Mouse (Mus musculus): ENCODE data around the gene Prkce. TPM values are rescaled to one million over a fixed set of nuclear protein-coding genes. Genes with fewer than 3 reads are reported as not detected.

Prkce gene
- polyA plus RNA-seq, 1 experiment from 2014 or later: 6.6 TPM

DNA sequence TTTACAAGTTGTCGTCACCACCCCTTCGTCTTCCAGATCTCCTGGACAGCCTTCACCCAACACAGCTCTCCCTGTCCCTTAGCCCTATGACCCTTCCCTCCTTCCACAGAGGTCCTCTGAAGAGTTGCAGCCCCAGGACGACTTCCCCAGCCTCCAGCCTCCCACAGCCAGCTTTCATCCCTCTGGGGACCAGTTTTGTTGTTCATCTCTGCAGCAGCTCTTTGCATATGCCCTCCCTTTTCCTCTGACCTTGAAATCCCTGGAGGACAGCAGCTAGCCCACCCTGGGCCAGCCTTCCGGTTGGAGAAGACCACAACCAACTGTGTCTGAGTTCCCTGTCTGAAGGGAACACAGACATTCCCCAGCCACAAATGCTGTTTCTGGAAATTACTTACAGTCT, 483.5 kb downstream of the Prkce start:
- in situ Hi-C loops (cut with MboI; ENCODE audit: low pct_unique_long_range_greater_than_20kb): no loop called here
- ATAC-seq (no peak), DNase-seq (ENCODE audit: low read depth, low spot score) (no peak)
- no peak for TF ChIP-seq CTCF (IDR thresholded peaks at IDR 0.05)
- POLR2A ChIA-PET: no interaction called here
- CTCF ChIA-PET: no interaction called here
- no peaks in the 10 kb centered on the region for H3K27me3 ChIP-seq

DNA sequence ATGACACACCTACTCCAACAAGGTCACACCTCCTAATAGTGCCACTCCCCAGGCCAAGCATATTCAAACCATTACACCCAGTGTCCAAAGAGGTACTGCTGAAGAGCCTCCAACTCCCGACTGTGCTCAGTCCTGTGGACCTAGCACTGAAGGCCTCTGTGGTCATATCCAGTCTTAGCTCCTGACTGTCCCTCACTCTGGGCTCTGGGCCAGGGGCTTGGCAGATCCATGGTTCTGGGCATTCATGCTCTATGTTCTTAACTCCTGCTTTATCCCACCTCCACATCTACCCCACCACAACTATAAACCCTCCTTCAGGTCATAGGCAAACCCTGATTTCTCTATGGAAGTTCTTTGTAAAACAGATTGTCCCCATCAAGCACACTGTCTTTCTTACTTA, 485.2 kb downstream of the Prkce start:
- ChIA-PET CTCF (no interaction called here), POLR2A (no interaction called here)
- in situ Hi-C loops (cut with MboI; ENCODE audit: low pct_unique_long_range_greater_than_20kb): no loop called here
- ATAC-seq: no peak
- no peak for DNase-seq (ENCODE audit: low read depth, low spot score)
- no peaks in the 10 kb centered on the region for H3K27me3 ChIP-seq
- no peak for TF ChIP-seq CTCF (IDR thresholded peaks at IDR 0.05)

DNA sequence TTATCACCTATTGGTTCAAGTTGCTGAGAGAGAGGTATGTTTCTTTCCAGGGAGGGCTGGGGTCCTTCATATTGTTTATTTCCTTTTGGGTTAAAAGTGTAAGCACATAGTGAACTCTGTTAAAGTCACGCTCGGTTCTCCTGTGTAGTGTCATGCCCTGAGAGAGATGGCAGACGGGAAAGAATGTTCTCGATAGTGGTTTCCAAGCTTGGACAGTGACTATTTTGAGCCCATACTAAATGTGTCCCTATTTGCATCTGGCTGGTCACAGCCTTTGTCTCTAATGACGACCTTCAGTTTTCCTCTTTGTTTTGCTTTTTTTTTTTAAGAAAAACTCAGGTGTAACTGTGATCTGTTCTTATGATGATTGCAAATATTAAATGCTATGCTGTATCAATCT, 488.8 kb downstream of the Prkce start:
- no peak for ATAC-seq
- POLR2A ChIA-PET: no interaction called here
- in situ Hi-C loops (cut with MboI; ENCODE audit: low pct_unique_long_range_greater_than_20kb): no loop called here
- CTCF ChIA-PET: no interaction called here
- no peaks in the 10 kb centered on the region for H3K27me3 ChIP-seq
- TF ChIP-seq CTCF (IDR thresholded peaks at IDR 0.05): no peak
- DNase-seq (ENCODE audit: low read depth, low spot score): no peak

DNA sequence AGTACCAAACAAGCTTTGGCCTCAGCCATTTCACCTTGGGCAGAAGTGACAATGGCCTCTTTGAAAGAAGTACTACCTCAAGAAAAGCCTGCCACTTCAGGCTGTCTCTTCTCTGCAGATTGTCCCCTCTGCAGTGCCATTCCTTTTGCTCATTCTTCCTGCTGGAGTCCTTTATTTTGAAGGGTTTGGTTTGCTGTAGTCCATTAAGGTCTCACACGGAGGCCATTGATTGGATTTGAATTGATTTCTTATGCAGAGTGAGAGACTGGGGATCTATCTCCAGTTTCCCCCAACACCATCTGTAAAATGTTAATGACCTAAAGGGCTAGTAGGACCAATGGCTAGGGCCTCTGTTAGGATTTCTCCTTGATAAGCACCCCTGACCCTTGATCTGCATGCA, 494.7 kb downstream of the Prkce start:
- ATAC-seq: no peak
- POLR2A ChIA-PET: no interaction called here

DNA sequence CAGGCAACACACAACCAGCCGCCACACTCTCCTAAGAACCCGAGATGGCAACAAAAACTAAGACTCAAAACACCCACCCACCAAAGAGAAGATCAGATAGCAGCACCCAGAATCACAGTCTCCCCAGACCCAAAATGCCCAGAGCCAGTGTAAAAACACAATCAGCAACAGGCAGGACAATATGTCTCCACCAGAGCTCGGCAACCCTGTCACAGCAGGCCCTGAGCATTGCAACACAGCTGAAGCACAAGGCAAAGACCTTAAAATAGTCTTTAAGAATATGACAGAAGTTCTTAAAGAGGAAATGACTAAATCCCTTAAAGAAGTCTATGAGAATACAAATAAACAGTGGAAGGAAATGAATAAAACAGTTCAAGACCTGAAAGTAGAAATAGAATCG, 495.9 kb downstream of the Prkce start:
- in situ Hi-C loops (cut with MboI; ENCODE audit: low pct_unique_long_range_greater_than_20kb): no loop called here
- CTCF ChIA-PET: no interaction called here
- POLR2A ChIA-PET: no interaction called here
- ATAC-seq: no peak
- TF ChIP-seq CTCF (IDR thresholded peaks at IDR 0.05): no peak
- peaks cover 9% of the 10 kb centered on the region for H3K27me3 ChIP-seq
- no peak for DNase-seq (ENCODE audit: low read depth, low spot score)

More for the DNA sequence above, 494.7 kb downstream of the Prkce start:
- in situ Hi-C loops (cut with MboI; ENCODE audit: low pct_unique_long_range_greater_than_20kb): no loop called here
- CTCF ChIA-PET: no interaction called here
- H3K27me3 ChIP-seq: peaks cover 8% of the 10 kb centered on the region
- DNase-seq (ENCODE audit: low read depth, low spot score): no peak
- no peak for TF ChIP-seq CTCF (IDR thresholded peaks at IDR 0.05)

- H3K27me3 ChIP-seq: peaks cover 9% of the 10 kb centered on the region
- TF ChIP-seq CTCF (IDR thresholded peaks at IDR 0.05): no peak
- in situ Hi-C loops (cut with MboI; ENCODE audit: low pct_unique_long_range_greater_than_20kb): no loop called here
- ChIA-PET POLR2A (no interaction called here), CTCF (interaction anchor here (1.4 kb wide), 1 partner anchor 238 kb away, joined by 3 read pairs; no protein-coding TSS in a partner anchor)
- DNase-seq (ENCODE audit: low read depth, low spot score) (no peak), ATAC-seq (no peak)
Observed at GRCm38 (mm10) chr17:86667836-86668600, 500.4 kb downstream of the Prkce start.

GRCm38 (mm10) chr17:86669641-86670373, 502.2 kb downstream of the Prkce start:
- in situ Hi-C loops (cut with MboI; ENCODE audit: low pct_unique_long_range_greater_than_20kb): no loop called here
- DNase-seq (ENCODE audit: low read depth, low spot score) (no peak), ATAC-seq (no peak)
- ChIA-PET POLR2A (no interaction called here), CTCF (no interaction called here)
- H3K27me3 ChIP-seq: peaks cover 9% of the 10 kb centered on the region
- no peak for TF ChIP-seq CTCF (IDR thresholded peaks at IDR 0.05)

GRCm38 (mm10) chr17:86670731-86671130, 503.1 kb downstream of the Prkce start:
- DNase-seq (ENCODE audit: low read depth, low spot score) (no peak), ATAC-seq (no peak)
- ChIA-PET CTCF (no interaction called here), POLR2A (no interaction called here)
- no peak for TF ChIP-seq CTCF (IDR thresholded peaks at IDR 0.05)
- H3K27me3 ChIP-seq: peaks cover 9% of the 10 kb centered on the region
- in situ Hi-C loops (cut with MboI; ENCODE audit: low pct_unique_long_range_greater_than_20kb): no loop called here

DNA sequence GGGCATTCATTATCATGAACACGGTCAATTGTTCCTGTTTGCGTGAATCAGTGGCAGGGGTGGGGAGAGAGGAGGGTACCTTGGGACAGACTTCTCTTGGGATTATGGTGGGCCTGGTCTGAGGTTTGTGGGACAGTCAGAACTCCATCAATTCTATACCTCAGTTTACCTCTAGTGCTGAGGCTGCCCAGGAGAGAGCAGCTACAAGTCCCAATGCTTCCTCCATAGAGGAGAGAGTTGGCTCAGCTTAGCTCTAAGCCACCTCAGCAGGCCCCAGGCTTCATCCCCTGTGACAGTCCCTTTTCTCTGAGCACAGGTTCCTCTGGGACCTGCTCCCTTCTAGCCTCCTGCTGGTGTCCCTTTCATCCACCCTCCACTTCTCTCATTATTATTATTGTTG, 507.4 kb downstream of the Prkce start:
- ATAC-seq: no peak
- no peak for TF ChIP-seq CTCF (IDR thresholded peaks at IDR 0.05)
- no peak for DNase-seq (ENCODE audit: low read depth, low spot score)
- ChIA-PET CTCF (no interaction called here), POLR2A (no interaction called here)
- H3K27me3 ChIP-seq: no peaks in the 10 kb centered on the region
- in situ Hi-C loops (cut with MboI; ENCODE audit: low pct_unique_long_range_greater_than_20kb): no loop called here

DNA sequence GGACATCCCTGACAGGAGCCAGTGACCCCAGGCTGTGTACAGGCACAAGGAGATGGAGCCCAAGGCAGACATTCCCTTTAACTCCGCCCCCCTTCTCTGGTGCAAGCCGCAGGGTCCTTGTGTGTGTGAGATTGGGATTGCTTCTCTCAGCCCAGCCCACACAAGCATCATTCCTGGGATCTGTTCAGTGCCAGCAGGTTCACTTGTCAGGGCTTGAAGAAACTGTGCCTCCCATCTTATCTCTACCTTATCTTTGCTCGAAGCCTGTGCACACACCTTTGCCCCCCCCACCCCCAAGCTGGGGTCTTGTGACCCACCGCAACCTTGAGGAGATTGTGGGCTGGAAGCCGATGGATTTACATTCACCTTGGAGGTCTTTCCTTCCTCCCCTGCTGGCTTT, 508.8 kb downstream of the Prkce start:
- ATAC-seq (no peak), DNase-seq (ENCODE audit: low read depth, low spot score) (no peak)
- POLR2A ChIA-PET: no interaction called here
- TF ChIP-seq CTCF (IDR thresholded peaks at IDR 0.05): no peak
- in situ Hi-C loops (cut with MboI; ENCODE audit: low pct_unique_long_range_greater_than_20kb): no loop called here
- CTCF ChIA-PET: interaction anchor here (1.3 kb wide), 1 partner anchor 16 kb away, joined by 3 read pairs; no protein-coding TSS in a partner anchor
- H3K27me3 ChIP-seq: no peaks in the 10 kb centered on the region

- CTCF ChIA-PET: interaction anchor here (1.2 to 1.3 kb wide), 2 partner anchors 13 to 16 kb away, joined by 3 read pairs; no protein-coding TSS in a partner anchor
- TF ChIP-seq CTCF (IDR thresholded peaks at IDR 0.05): no peak
- POLR2A ChIA-PET: no interaction called here
- no peaks in the 10 kb centered on the region for H3K27me3 ChIP-seq
- in situ Hi-C loops (cut with MboI; ENCODE audit: low pct_unique_long_range_greater_than_20kb): no loop called here
- ATAC-seq (no peak), DNase-seq (ENCODE audit: low read depth, low spot score) (no peak)
Observed at GRCm38 (mm10) chr17:86676909-86677308, 509.3 kb downstream of the Prkce start.
